Mouse (Mus musculus) layer of hippocampus, adult 9-11 months (tissue): Measurements from ENCODE around the gene Ptch2.

ENCODE experiments used
- DNase-seq: peaks from one replicate; pipeline ENCODE4 v3.0.0; 2022

Ptch2 gene

DNA sequence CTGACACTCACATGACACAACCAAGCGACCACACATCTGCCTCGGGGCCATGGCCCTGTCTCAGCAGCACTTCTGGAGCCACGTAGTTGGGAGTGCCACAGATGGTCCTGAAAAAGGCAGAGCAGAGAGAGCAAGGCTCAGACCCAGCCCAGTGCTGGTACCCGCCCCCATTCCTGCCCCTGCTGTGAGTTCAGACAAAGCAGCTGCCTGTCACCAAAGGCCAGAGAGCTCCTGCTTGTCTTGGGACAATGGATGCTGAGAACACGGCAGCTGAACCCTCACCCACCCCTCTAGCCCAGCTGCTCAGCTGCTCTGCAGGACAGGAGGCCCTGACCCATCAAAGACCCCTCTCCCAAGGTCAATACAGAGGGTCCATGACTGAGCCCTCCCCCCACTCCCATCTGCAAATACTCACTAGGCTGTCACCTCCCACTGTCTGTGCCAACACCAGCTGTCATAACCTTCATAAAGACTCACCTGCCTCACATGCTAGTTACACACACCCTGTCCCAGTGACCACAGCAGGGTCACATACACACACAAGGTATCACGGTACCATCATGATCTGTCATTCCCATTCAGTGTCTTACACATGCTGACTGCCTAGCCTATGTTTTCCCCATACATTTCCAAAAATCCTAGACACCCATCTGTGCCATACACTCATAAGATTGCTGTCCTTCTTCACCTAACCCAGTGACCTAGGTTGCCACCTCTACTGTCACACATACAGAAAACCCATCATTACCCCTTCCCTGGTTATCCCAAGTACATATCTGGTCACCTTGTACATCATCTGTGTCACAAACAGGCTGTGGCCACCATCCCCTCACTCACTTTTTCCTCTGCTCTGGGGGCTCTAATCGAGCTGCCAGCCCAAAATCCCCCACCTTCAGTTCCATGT lies 36.3 kb downstream of the Ptch2 start:
- DNase-seq, result peak; percentile 67

DNA sequence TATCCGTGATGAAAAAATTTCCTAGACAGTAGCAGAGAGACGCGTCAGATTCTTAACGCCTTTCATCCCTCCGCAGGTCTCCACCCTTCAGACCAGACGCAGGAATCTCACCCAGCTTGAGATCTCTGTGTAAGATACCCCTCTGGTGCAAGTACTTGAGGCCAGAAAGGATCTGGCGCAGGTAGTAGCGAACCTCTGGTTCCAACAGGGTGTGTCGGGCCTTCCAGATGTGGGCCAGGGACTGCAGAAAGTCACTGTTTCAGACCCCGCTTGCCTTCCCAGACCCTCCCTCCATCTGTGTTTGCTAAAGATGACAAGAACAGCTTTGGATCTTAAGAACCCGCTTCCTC lies 36.9 kb downstream of the Ptch2 start:
- DNase-seq, result no peak

DNA sequence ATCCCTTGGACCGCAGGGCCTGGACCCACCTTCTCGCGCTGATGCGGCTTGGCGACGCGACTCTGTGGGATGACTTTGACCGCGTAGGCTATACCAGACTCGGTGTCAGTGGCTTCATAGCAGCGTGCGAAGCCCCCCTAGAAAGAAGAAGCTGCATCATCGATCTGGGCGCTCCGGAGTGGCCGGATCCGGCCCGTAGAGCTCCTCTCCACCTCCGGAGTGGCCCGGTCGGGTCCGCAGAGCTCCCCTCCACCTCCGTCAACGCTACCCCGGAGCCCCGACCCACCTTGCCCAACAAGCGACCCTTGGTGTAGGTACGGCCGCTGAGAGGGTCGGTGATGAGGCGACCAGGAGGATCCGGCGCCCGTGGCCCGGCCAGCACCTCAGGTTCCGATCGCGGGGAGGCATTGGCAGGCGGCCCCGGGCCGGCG lies 37.5 kb downstream of the Ptch2 start:
- DNase-seq, result no peak

DNA sequence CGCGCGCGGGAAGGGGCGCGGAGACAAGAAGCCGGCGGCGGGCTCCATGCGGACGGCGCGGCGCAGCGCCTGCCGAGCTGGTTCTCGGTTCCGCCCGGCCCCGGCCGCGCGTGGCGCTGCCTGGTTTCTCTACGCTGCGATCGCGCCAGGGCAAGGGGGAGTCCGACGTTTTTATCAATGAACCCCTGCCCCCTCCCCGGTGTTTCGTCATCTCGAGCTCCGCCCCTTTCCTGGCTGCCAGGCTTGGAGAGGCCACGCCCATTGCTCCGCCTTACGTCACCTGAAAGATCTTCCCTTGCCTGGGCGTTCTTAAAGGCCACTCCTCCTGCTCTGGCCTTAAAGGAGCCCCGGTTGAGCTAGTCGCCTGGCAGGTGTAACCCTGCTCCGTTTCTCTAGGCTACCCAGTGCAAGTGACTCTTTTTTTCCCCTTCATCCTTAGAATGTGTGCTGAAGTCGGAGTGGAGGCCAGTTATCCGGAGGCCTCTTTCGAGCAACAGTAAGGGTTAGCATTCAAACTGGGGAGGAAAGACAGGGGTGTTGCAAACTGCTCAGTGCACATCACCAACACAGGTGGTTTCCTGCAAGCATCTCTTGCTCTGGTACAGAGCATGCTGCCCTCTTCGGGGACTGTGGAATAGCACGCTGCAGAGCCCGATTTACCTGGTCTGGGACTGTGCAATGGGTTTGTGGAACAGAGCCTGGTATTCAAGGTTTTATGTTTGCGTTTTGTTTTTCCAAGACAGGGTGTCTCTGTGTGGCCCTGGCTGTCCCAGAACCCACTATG lies 38.1 kb downstream of the Ptch2 start, which contains the start of gene Plk3:
TSS of gene Plk3 (minus strand) at position 147 of the 784 bp plus-strand sequence.
- DNase-seq, result peak; percentile 97

DNA sequence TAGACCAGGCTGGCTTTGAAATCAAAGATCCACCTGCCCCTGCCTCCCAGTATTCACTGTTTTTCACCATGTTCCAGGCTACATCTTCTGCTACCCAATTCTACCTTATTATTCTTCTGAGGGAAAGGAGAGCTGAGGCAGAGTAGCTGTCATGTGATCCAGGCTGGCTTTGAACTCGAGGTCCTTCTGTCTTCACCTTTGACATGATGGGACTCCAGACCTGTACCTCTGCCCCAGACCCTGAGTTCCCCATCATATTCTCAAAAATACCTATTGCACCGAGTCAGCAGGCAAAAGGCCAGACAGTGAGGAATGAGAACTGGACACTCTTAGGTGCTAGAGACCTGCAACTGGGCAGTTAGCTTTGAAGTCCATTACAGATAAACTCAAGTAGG lies 38.7 kb downstream of the Ptch2 start:
- no peak for DNase-seq

DNA sequence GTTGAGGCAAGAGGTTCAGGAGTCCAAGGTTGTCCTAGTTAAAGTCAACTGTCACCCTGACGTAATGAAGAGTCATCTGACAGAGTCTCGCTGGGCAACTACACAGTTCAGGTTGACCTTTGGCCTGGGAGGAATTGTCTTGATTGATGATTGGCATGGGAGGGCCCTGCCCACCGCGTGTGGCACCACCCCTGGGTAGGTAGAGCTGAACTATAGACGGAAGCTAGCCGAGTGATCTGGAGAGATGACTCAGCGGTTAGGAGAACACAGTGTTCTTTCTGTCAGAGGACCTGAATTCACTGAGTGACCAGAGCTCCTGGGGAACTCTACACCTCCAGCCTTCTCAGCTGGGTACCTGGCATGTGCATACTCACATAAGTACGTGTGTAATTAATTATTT lies 40.2 kb downstream of the Ptch2 start:
- DNase-seq, result no peak

DNA sequence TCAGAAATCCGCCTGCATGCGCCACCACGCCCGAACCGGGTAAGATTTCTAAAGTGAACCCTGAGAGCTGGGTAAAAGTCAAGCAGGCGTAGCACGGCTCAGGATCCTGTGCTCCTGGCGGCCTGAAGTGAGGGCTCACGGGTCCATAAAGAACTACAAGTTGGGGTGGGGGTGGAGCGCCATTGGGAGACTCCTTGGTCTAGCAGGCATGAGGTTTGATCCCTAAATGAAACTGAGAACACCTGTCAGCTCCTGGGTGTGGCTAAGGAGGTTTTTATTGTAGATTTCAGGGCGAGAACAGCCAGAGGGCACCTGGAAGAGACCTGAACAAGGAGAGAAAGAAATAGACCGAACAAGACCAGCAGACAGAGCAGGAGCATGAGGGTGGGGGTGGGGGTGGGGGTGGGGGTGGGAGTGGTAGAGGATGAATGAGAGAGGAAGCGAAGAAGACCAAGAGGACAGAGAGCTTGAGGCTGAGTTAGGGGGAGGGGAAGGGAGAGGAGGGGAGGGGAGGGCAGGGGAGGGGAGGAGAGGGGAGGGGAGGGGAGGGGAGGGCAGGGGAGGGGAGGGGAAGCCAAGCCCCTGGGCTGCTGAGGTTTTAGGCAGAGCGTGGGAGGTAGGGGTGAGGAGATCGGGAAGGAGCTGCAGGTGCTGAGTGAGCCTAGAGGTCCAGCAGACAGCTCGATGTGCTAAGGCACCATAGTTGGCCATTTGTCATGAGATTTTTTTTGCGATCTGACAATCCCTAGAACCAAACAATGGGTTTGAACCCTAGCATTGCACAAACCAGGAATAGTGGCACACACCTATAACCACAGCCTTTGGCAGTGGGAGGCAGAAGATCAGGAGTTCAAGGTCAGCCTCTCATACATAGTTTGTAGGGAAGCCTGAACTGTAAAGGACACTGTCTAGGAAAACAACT lies 42.7 kb downstream of the Ptch2 start:
- DNase-seq, result no peak

DNA sequence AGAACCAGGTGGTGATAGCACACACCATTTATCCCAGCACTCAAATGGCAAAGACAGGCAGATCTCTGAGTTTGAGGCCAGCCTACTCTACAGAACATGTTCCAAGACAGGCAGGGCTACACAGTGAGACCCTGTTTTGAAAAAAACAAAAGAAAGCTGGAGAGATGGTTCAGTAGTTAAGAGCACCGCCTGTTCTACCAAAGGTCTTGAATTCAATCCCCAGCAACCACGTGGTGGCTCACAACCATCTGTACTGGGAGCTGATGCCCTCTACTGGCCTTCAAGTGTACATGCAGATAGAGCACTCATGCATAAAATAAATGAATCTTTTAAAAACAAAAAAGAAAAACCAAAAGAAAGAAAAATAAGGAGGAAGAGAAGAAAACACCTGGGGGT lies 43.3 kb downstream of the Ptch2 start:
- DNase-seq, result no peak

DNA sequence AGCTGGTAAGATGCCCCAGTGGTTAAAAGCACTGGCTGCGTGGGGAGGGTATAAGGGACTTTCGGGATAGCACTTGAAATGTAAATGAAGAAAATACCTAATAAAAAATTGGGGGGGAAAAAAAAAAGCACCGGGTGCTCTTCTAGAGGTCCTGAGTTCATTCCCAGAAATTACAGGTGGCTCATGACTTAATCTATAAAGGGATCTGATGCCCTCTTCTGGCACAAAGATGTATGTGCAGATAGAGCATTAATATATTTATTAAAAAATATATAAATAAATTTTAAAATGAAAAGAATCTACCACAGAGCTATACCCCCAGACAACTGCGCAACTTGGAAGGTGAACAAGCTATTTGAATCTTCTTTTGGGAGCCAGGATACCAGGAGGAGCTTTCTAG lies 44.7 kb downstream of the Ptch2 start:
- no peak for DNase-seq

DNA sequence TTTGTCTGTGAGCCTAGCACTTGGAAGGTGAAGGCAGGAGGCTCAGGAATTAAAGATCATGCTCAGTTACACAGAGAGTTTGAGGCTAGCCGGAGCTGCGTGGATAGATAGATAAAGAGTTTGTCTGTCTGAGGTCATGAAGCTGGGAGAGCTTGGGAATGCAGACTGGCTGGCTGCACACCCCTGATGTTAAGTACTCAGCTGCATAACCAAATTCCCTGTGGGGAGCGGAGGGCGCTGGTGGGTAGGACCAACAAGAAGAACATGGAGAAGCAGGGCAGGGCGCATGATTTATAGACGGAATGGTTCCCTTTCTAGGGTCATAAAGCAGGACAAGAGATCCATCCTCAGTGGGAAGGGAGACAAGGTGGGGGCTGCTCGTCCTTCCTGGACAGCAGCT lies 47.1 kb downstream of the Ptch2 start:
- DNase-seq, result no peak

DNA sequence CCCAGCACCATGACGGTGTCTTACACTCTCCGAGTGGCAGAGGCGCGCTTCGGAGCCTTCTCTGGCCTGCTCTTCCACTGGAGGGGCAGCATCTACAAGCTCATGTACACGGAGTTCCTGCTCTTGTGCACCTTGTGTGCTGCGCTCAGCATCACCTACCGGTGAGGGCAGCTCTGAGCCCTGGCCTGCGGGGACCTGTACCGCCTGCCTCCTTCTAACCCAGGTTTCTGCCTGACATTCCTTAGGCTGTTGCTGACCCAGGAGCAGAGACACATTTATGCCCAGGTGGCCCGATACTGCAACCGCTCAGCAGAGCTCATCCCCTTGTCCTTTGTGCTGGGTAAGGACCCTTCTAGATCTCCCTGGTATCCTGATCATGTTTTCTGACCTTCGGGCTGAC lies 49.4 kb downstream of the Ptch2 start:
- DNase-seq, result no peak

DNA sequence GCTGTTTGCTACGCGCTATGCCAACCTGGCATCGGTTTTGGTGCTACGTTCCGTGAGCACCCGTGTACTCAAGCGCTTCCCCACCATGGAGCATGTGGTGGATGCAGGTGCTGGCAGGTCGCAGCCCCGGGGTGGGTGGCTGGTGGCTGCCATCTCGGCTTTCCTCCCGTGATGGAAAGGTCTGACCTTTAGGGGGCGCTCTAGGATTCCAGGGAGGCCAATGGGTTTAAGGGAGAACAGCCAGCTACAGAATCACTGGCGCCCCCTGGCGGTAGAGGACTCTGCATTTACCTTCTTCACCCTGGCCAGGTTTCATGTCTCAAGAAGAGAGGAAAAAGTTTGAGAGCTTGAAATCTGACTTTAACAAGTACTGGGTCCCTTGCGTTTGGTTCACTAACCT lies 50.3 kb downstream of the Ptch2 start:
- DNase-seq, result peak; percentile 80

DNA sequence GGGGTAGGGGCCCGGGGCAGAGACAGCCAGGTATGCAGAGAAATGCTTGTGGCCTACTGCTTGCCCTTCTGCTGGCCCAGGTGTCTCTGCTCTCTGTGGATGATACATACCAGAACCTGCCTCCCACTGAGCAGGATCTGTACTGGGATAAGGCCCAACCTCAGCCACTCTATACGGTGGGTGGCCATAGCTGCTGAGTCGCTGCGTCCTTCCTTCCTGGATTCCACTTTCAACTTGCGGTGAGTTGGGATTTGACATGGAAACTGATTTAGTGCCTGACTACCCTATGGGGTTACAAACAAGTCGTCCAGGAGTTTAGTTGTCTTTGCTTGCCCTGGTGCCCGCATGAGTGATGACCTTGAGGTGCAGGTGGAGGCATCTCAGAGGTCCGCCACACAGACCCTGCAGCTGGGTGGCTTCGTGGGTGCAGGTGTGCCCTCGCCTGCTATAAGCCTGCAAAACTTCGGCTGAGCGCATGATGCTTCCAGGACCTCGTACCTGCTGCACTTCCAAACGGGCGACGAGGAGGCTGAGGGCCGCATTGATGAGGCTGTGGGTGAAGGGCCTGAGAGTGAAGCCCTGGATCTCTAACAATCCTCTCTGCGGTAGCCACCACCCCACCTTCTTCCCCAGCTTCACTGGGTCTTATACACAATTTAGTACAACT lies 52.3 kb downstream of the Ptch2 start:
- DNase-seq, result no peak

DNA sequence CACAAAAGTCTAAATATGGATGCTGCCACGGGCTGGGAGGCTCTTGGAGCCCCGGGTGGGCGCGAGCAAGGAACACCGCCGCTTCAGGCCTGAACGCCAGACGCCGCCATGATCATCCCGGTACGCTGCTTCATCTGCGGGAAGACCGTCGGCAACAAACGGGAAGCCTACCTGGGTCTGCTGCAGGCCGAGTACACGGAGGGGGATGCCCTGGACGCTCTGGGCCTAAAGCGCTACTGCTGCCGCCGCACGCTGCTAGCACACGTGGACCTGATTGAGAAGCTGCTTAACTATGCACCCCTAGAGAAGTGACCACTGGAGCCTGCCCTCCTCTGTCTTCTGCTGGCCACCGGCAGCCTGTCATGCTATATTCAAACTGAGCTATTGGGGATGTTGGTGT lies 52.9 kb downstream of the Ptch2 start:
- no peak for DNase-seq

DNA sequence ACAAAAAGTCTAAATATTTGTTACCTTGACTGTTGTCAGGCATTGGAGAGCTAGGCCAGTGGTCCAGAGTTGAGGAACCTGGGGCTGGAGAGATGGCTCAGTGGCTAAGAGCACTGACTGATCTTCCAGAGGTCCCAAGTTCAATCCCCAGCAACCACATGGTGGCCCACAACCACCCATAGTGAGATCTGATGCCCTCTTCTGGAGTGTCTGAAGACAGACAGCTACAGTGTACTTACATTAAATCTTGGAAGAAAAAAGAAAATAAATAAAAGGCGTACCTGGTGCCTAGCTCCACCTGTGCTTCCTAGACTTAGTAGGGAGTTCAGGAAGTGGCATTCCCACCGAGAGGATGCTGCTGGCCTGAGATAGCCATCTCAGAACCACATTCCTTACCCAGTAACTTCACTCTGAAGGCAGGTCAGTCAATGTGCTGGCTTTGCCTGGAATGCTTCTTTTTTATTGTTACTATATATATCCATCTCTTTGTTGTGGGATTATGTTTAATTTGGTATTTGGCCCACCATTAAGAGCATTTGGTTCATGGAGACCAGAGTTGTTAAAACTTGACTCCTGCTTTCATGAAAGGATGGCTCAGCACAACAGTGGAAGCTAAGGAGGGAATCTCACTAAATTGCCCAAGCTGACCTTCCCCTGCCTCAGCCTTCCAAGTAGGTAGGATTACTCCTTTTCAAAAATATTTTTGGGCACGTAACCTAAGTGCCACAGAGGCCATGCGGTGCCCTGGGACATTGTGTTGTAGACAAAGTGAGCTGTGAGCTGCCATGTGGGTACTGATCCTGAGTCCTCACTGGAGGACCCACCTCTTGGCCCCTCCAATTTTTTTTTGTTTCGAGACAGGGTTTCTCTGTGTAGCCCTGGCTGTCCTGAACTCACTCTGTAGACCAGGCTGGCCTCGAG lies 53.7 kb downstream of the Ptch2 start:
- DNase-seq, result no peak

DNA sequence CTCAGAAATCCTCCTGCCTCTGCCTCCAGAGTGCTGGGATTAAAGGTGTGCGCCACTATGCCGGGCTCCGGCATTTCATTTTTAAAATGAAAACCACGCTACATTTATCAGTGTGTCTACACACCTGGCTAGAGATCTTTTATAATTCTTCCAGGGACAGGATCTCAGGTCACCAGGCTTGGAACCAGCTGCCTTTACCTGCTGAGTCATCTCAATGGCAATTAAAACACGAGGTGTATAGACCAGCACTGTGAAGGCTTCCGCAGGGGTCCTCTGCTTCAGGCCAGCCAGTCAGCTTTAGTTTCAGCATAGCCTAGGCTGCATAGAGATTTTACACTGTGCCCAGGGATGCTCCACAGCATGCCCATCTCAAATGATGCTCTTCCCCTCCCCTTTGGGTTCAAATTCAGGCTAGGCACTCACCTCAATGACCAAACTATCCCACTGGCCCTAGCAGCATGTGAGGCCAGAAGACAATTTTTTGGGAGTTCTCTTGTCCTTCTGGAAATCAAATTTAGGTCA lies 54.4 kb downstream of the Ptch2 start:
- DNase-seq, result no peak

DNA sequence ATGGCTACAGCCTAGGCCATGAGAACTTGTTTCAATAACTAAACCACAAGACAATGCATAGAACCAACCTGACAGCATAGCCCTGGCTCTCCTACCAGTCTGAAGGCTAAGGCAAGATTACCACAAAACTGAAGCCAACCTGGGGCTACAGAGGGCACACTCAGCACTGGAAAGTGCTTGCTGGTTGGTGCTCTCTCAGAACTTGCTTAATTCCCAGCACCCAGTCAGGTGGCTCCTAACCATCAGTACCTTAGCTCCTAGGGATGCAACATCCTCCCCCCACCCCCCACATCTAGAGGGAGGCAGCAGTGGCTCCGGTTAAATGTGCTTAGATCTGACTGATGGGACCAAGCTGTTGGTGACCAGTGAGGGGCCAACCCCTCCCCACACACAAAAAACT lies 55.5 kb downstream of the Ptch2 start:
- no peak for DNase-seq

DNA sequence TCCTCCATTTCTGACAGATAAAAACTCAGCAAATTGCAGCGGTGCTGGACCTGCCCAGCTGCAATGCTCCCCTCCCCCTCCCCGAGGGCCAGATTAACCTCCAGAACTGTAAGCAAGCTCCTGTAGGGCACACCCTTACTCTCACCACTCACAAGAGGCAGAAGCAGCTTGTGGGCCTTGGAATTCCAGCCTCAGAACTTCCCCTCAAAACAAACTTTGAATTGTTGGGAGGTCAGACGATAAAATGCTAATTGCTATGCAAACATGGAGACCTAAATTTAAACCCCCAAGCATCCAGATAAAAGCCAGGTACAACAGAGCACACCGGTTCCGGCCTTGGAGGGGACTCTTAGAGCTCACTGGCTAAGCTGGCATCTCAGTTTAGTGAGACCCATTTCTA lies 56.8 kb downstream of the Ptch2 start:
- DNase-seq, result no peak

DNA sequence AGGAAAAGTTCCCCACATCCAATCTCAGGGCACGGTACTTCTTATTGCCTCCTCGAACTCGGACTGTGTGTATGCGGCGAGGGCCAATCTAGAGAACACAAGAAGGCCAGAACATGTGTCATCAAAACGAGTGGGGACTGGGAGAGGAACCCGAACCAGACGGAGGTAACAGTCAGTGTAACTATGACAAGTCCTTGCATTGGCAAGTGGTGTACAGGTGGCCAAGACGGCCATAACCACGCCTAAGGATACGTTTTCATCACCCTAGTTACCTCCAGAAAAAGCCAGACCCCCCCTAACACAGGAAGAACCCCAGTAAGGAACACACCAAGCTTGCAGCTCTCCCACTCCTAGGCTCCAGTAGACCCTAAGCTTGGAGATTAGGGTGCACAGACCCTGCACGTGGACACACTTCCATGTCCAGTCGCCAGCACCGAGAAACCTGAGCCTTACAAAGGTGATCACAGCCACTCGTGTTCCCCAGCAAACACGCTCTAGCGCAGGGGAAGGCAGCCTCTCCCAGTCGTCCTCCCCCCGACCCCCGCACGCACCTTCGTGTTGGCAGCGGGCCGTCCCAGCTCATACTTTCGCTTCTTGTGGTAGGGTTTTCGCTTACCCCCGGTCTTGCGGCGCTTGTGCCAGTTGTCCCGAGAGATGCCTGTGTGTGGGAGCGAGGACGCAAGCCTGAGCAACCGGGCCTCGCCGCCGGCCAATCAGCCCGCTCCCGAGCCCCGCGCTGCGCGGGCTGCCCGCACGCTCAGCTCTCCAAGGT lies 59.3 kb downstream of the Ptch2 start:
- no peak for DNase-seq

DNA sequence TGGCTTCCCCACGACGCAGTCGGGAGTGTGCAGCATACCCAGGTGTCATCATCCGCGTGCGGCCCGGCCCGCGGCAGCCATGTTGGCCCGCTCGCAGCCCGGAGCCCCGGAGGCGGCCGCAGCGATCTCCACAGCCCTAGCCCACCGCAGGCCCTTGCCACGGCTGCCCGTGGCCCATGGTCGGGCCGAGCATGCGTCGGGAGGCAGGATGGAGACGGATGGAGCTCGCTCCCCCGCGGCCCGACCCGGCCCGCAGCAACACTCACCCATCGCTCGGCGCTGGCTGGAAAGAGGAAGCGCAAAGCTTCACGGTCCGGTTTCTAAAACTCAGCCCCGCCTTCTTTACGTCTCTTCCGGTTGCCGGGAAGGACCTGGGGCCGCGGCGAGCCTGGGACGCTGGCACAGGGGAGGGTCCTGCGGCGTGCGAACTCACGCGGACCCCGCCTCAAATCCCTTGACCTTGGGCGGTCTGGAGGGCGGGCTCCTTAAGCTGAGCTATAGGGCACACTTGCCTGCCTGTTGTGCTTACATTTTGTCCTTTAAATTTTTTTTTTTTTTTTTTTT lies 60.0 kb downstream of the Ptch2 start, which contains the start of gene Rps8:
TSS of gene Rps8 (minus strand) at position 452 of the 564 bp plus-strand sequence.
- DNase-seq, result peak; percentile 89
